Mouse (Mus musculus): ENCODE data around the gene Hoxa11. TPM values are rescaled to one million over a fixed set of nuclear protein-coding genes. Genes with fewer than 3 reads are reported as not detected.

Gene Hoxa11
- polyA plus RNA-seq, 1 experiment from 2014 or later: not detected

GRCm38 (mm10) chr6:52247766-52248637 lies 2.4 kb upstream of the Hoxa11 start:
- no peak overlapping the region for H3K27ac ChIP-seq (replicated peaks; ENCODE audit: low read depth, low read length)
- no peak for ATAC-seq (replicated peaks; ENCODE audit: insufficient number of reproducible peaks, low FRiP score, low TSS enrichment, low read depth)
- no peak overlapping the region for H3K4me2 ChIP-seq (ENCODE audit: low read depth, low read length)
- WGBS: 2% methylated on average over 23 of the region's 23 CpGs
- no peaks in the 10 kb centered on the region for H3K36me3 ChIP-seq (replicated peaks; ENCODE audit: control insufficient read depth, insufficient read depth, low read depth, low read length)
- no peaks in the 10 kb centered on the region for H3K4me1 ChIP-seq (ENCODE audit: control insufficient read depth, insufficient read depth, low read length)
- H3K27me3 ChIP-seq (ENCODE audit: control insufficient read depth, insufficient read depth, low read length): peaks cover 94% of the 10 kb centered on the region
- no peaks in the 10 kb centered on the region for H3K9me3 ChIP-seq (replicated peaks; ENCODE audit: control insufficient read depth, low read length)
- DNase-seq (ENCODE audit: low spot score): no peak
- H3K9ac ChIP-seq (replicated peaks; ENCODE audit: low read length): no peak overlapping the region
- H3K4me3 ChIP-seq (ENCODE audit: low read depth, low read length): no peak overlapping the region

DNA sequence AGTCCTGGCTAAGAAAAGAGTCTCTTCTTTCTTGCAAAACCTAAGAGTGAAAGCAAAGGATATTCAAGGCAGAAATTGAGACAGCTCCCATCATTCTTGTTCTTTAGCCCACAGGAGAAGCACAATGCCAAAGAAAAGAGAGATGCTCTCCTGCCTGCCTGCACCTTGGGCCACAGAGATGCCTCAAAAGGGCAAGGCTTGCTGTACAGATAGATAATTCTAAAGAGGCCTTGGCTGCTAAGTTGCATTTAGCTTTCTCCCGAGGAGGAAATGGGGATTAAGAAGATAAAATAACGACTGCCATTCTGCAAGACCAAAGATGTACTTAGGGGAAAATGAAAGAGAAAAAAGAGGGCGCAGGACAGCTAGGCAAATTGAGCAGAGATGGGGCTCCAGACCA lies 1.3 kb upstream of the Hoxa11 start:
- DNase-seq (ENCODE audit: low spot score) (no peak), ATAC-seq (replicated peaks; ENCODE audit: insufficient number of reproducible peaks, low FRiP score, low TSS enrichment, low read depth) (no peak)
- Histone ChIP-seq H3K9ac (replicated peaks; ENCODE audit: low read length) (no peak overlapping the region), H3K4me3 (ENCODE audit: low read depth, low read length) (no peak overlapping the region), H3K36me3 (replicated peaks; ENCODE audit: control insufficient read depth, insufficient read depth, low read depth, low read length) (no peaks in the 10 kb centered on the region), H3K27me3 (ENCODE audit: control insufficient read depth, insufficient read depth, low read length) (peaks cover 93% of the 10 kb centered on the region), H3K9me3 (replicated peaks; ENCODE audit: control insufficient read depth, low read length) (no peaks in the 10 kb centered on the region), H3K27ac (replicated peaks; ENCODE audit: low read depth, low read length) (no peak overlapping the region), H3K4me2 (ENCODE audit: low read depth, low read length) (no peak overlapping the region), H3K4me1 (ENCODE audit: control insufficient read depth, insufficient read depth, low read length) (no peaks in the 10 kb centered on the region)
- WGBS: 5% methylated on average over 3 of the region's 3 CpGs

DNA sequence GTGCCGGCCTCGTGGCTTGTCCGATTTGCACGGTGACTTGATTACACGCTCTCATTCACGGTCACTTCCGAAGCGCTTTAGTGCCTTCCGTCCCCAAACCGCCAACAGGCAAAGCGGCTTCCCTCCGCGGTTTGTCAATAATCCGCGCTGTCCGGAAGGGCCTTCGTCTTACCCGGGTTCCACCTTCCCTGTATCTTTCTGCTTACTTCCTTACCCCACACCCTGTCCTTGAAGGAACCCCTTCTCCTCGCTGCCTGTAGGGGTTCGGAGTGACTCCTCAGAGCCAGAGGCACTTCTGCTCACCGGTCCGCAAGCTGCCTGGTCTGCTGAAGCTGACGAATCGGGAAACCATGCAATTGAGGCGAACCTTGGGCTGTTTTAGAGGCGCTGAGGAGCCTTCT lies 793 bp upstream of the Hoxa11 start:
- no peak for DNase-seq (ENCODE audit: low spot score)
- H3K27me3 ChIP-seq (ENCODE audit: control insufficient read depth, insufficient read depth, low read length): peaks cover 92% of the 10 kb centered on the region
- no peaks in the 10 kb centered on the region for H3K9me3 ChIP-seq (replicated peaks; ENCODE audit: control insufficient read depth, low read length)
- H3K4me2 ChIP-seq (ENCODE audit: low read depth, low read length): no peak overlapping the region
- H3K9ac ChIP-seq (replicated peaks; ENCODE audit: low read length): no peak overlapping the region
- no peak for ATAC-seq (replicated peaks; ENCODE audit: insufficient number of reproducible peaks, low FRiP score, low TSS enrichment, low read depth)
- no peak overlapping the region for H3K27ac ChIP-seq (replicated peaks; ENCODE audit: low read depth, low read length)
- no peak overlapping the region for H3K4me3 ChIP-seq (ENCODE audit: low read depth, low read length)
- WGBS: under 1% methylated on average over 26 of the region's 26 CpGs
- H3K4me1 ChIP-seq (ENCODE audit: control insufficient read depth, insufficient read depth, low read length): no peaks in the 10 kb centered on the region
- no peaks in the 10 kb centered on the region for H3K36me3 ChIP-seq (replicated peaks; ENCODE audit: control insufficient read depth, insufficient read depth, low read depth, low read length)

DNA sequence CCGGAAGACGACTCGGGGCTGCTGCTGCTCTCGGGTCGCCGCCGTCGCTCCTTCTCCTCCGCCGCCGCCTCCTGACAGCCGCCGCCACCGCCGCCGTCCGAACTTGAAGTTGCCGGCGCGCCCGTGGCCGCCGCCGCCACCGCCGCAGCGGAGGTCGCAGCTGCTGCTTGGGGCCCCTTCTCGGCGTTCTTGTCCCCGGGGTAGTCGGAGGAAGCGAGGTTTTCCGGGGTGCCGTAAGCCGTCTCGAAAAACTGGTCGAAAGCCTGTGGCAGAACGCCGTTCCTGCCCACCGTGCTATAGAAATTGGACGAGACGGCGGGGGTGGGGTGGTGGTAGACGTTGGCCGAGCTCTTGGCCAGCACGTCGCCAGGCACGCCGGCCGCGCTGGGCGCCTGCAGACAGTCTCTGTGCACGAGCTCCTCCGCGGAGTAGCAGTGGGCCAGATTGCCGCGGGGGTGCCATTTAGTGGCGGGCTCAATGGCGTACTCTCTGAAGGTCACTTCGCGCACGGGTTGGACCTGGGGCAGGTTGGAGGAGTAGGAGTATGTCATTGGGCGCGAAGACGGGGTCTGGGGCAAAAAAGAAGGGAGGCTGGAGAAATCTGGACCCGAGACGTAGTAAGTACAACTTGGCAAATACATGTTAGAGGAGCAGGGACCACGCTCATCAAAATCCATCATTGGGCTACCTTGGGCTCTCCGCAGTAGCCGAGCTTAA lies 412 bp downstream of the Hoxa11 start:
- Histone ChIP-seq H3K27me3 (ENCODE audit: control insufficient read depth, insufficient read depth, low read length) (peaks cover 92% of the 10 kb centered on the region), H3K9me3 (replicated peaks; ENCODE audit: control insufficient read depth, low read length) (no peaks in the 10 kb centered on the region), H3K9ac (replicated peaks; ENCODE audit: low read length) (no peak overlapping the region), H3K27ac (replicated peaks; ENCODE audit: low read depth, low read length) (no peak overlapping the region), H3K36me3 (replicated peaks; ENCODE audit: control insufficient read depth, insufficient read depth, low read depth, low read length) (no peaks in the 10 kb centered on the region), H3K4me1 (ENCODE audit: control insufficient read depth, insufficient read depth, low read length) (no peaks in the 10 kb centered on the region), H3K4me2 (ENCODE audit: low read depth, low read length) (no peak overlapping the region), H3K4me3 (ENCODE audit: low read depth, low read length) (no peak overlapping the region)
- ATAC-seq (replicated peaks; ENCODE audit: insufficient number of reproducible peaks, low FRiP score, low TSS enrichment, low read depth): no peak
- WGBS: under 1% methylated on average over 71 of the region's 71 CpGs
- DNase-seq (ENCODE audit: low spot score): no peak

- WGBS: under 1% methylated on average over 23 of the region's 23 CpGs
- DNase-seq (ENCODE audit: low spot score): no peak
- no peak overlapping the region for H3K4me2 ChIP-seq (ENCODE audit: low read depth, low read length)
- H3K4me3 ChIP-seq (ENCODE audit: low read depth, low read length): no peak overlapping the region
- no peak for ATAC-seq (replicated peaks; ENCODE audit: insufficient number of reproducible peaks, low FRiP score, low TSS enrichment, low read depth)
- H3K27ac ChIP-seq (replicated peaks; ENCODE audit: low read depth, low read length): no peak overlapping the region
- no peaks in the 10 kb centered on the region for H3K36me3 ChIP-seq (replicated peaks; ENCODE audit: control insufficient read depth, insufficient read depth, low read depth, low read length)
- H3K4me1 ChIP-seq (ENCODE audit: control insufficient read depth, insufficient read depth, low read length): 0 out of 2 replicates have a peak, but pooled peaks cover 3% of the 10 kb centered on the region
- H3K27me3 ChIP-seq (ENCODE audit: control insufficient read depth, insufficient read depth, low read length): peaks cover 92% of the 10 kb centered on the region
- H3K9me3 ChIP-seq (replicated peaks; ENCODE audit: control insufficient read depth, low read length): no peaks in the 10 kb centered on the region
- no peak overlapping the region for H3K9ac ChIP-seq (replicated peaks; ENCODE audit: low read length)
Observed at GRCm38 (mm10) chr6:52244471-52245039, 1.1 kb downstream of the Hoxa11 start.

DNA sequence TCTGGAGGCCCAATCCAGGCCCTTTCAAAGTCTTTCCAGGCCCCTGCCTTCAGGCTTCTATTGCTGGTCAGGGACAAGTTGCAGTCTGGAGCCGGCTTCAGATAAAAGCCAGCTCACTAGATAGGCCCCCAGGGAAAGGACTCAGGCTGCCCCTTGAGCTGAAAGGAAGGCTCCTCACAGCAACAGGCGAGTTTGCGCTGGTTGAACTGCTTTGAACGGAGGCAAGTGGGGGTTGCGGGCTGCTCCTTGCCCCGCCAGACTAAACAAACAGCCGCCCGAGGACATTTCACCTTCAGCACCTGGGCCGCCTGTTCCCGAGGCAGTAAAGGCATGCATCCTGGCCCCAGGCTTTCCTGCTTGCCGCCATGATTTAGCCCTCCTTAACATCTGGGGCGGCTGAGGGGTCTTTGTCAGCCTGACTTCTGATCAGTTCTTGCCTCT lies 1.9 kb downstream of the Hoxa11 start:
- WGBS: 0% methylated on average over 12 of the region's 12 CpGs
- no peak overlapping the region for H3K4me2 ChIP-seq (ENCODE audit: low read depth, low read length)
- DNase-seq (ENCODE audit: low spot score): no peak
- no peaks in the 10 kb centered on the region for H3K36me3 ChIP-seq (replicated peaks; ENCODE audit: control insufficient read depth, insufficient read depth, low read depth, low read length)
- no peak for ATAC-seq (replicated peaks; ENCODE audit: insufficient number of reproducible peaks, low FRiP score, low TSS enrichment, low read depth)
- H3K9me3 ChIP-seq (replicated peaks; ENCODE audit: control insufficient read depth, low read length): no peaks in the 10 kb centered on the region
- H3K9ac ChIP-seq (replicated peaks; ENCODE audit: low read length): no peak overlapping the region
- 0 out of 2 replicates have a peak, but pooled peaks cover 3% of the 10 kb centered on the region for H3K4me1 ChIP-seq (ENCODE audit: control insufficient read depth, insufficient read depth, low read length)
- H3K27me3 ChIP-seq (ENCODE audit: control insufficient read depth, insufficient read depth, low read length): peaks cover 88% of the 10 kb centered on the region
- no peak overlapping the region for H3K27ac ChIP-seq (replicated peaks; ENCODE audit: low read depth, low read length)
- no peak overlapping the region for H3K4me3 ChIP-seq (ENCODE audit: low read depth, low read length)

- Histone ChIP-seq H3K4me3 (ENCODE audit: low read depth, low read length) (no peak overlapping the region), H3K36me3 (replicated peaks; ENCODE audit: control insufficient read depth, insufficient read depth, low read depth, low read length) (no peaks in the 10 kb centered on the region), H3K4me2 (ENCODE audit: low read depth, low read length) (no peak overlapping the region), H3K9ac (replicated peaks; ENCODE audit: low read length) (no peak overlapping the region), H3K27me3 (ENCODE audit: control insufficient read depth, insufficient read depth, low read length) (peaks cover 87% of the 10 kb centered on the region), H3K4me1 (ENCODE audit: control insufficient read depth, insufficient read depth, low read length) (0 out of 2 replicates have a peak, but pooled peaks cover 3% of the 10 kb centered on the region), H3K27ac (replicated peaks; ENCODE audit: low read depth, low read length) (no peak overlapping the region), H3K9me3 (replicated peaks; ENCODE audit: control insufficient read depth, low read length) (no peaks in the 10 kb centered on the region)
- no peak for DNase-seq (ENCODE audit: low spot score)
- ATAC-seq (replicated peaks; ENCODE audit: insufficient number of reproducible peaks, low FRiP score, low TSS enrichment, low read depth): no peak
- WGBS: 2% methylated on average over 4 of the region's 4 CpGs
Observed at GRCm38 (mm10) chr6:52242801-52243332, 2.7 kb downstream of the Hoxa11 start.
